Mouse (Mus musculus): ENCODE measurements around the gene Kin. TPM values are rescaled to one million over a fixed set of nuclear protein-coding genes. Genes with fewer than 3 reads are reported as not detected.

Gene Kin
- polyA plus RNA-seq, 1 experiment from 2014 or later: 37.6 TPM

DNA sequence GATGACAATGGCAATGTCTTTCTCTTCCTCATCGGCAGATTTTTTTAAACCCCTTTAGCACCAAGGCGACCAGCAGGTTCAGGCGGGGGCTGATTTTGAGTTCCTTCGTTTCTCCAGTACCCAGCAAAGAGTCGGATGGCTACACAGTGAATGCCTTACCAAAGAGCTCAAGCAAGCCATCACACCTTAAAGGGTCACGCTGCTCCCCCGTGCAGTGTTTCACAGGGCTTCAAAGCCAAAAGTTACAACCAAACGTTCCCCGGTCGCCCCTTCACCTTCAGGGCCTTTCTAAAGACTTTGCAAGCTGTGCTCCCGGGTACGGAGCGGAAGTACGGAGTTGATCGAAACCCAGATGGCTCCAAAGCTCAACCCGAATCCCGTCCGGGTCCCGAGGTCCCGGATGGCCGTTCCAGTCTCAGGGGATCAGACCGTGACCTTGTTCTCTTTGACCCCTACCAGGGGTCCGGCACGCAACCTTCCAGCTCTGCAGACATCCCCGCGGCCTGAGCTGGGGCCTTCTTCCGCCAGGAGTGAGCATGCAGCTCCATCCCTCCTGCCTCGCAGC, 566 bp upstream of the Kin start:
- WGBS: under 1% methylated on average over 28 of the region's 28 CpGs
- H3K4me3 ChIP-seq: peak overlapping the region; percentile 89
- H3K4me1 ChIP-seq (replicated peaks): peaks cover 55% of the 10 kb centered on the region
- ATAC-seq (ENCODE audit: low FRiP score): no peak
- no peaks in the 10 kb centered on the region for H3K27me3 ChIP-seq
- peak overlapping the region; percentile 81 for H3K4me2 ChIP-seq
- H3K36me3 ChIP-seq: peaks cover 15% of the 10 kb centered on the region
- peak overlapping the region; percentile 96 for H3K9ac ChIP-seq
- H3K27ac ChIP-seq: peak overlapping the region; percentile 96
- no peaks in the 10 kb centered on the region for H3K9me3 ChIP-seq

DNA sequence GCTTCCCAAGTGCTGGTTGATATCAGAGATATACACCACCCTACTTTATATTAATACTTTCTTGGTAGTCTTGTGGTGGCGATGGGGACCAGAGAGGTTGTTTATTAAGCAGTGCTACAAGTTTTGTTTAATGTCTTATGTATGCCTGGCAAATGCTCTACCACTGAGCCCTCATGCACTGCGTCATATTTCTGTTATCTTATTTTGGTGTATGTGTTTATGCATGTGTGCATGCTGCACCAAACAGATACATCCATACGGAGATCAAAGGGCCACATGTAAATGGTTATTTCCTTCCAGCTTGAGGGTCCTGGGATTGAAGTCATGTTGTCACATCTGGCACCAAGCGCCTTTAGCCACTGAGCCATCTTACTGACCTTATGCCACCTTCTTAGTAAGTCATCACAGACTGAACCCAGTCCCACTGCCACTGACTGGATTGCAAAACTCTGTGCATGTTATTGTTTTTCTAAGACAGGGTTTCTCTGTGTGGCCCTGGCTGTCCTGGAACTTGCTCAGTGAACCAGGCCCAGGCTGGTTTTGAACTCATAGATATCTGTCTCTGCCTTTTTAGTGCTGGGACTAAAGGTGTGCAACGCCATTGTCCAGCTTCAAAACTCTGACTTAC, 1.2 kb downstream of the Kin start:
- peaks cover 18% of the 10 kb centered on the region for H3K36me3 ChIP-seq
- H3K4me3 ChIP-seq: peak overlapping the region; percentile 89
- no peaks in the 10 kb centered on the region for H3K9me3 ChIP-seq
- H3K27ac ChIP-seq: no peak overlapping the region
- peak overlapping the region; percentile 81 for H3K4me2 ChIP-seq
- no peak for ATAC-seq (ENCODE audit: low FRiP score)
- no peaks in the 10 kb centered on the region for H3K27me3 ChIP-seq
- 93% methylated on average over 5 of the region's 5 CpGs for WGBS
- H3K4me1 ChIP-seq (replicated peaks): peaks cover 45% of the 10 kb centered on the region
- H3K9ac ChIP-seq: peak overlapping the region; percentile 85

DNA sequence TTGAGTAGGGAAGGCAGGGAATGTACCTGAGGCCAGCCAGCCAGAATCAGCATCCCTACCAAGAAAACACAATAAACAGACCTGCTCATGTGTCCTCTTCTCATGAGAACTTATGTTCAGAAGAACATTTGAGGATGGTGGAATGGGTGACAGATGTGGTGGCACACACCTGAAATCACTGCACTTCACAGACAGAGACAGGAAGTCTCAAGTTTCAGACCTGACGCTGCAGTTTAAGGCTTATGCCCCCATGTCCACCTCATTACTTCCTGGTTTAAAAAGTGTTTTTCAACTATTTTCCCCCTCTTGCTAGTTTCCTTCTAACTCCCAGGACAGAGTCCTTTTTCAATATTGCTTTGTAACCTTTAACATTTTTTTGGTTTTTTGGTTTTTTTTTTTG, 2.3 kb downstream of the Kin start:
- Histone ChIP-seq H3K27ac (no peak overlapping the region), H3K36me3 (peaks cover 28% of the 10 kb centered on the region), H3K9ac (no peak overlapping the region), H3K4me1 (replicated peaks) (peaks cover 36% of the 10 kb centered on the region), H3K4me3 (no peak overlapping the region), H3K9me3 (no peaks in the 10 kb centered on the region), H3K4me2 (no peak overlapping the region), H3K27me3 (no peaks in the 10 kb centered on the region)
- 96% methylated on average over 1 of the region's 1 CpGs for WGBS
- no peak for ATAC-seq (ENCODE audit: low FRiP score)

DNA sequence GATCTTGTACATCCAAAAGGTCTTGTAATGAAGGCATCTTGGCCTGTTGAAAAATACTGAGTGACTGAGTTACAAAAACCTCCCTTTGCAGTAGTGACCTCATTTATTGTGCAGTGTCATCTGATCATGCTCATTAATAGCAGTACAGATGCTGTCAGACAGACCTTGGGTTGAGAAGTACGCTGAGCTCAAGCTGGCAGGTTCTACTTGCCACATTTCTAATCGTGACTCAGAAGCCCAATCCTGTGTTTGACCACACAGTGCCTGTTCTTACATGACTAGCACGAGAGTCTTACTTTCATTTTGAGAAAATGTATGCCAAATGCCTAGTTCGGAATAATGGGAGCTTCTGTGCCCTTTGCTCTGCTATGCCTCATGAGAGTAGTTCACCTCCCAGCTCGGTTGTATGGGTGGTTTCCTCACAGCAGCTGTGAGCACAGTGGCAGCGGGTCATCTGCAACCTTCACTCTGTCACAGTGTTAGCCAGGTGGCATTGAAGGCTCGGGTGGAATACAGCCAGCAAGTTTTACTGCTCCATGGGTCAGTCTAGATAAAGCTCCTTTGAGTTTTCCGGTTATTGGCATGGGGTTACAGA, 7.0 kb downstream of the Kin start:
- H3K27ac ChIP-seq: no peak overlapping the region
- H3K27me3 ChIP-seq: no peaks in the 10 kb centered on the region
- no peak overlapping the region for H3K4me3 ChIP-seq
- peaks cover 66% of the 10 kb centered on the region for H3K36me3 ChIP-seq
- H3K9ac ChIP-seq: no peak overlapping the region
- ATAC-seq (ENCODE audit: low FRiP score): no peak
- peaks cover 8% of the 10 kb centered on the region; the same call in 1 of the 2 replicates for H3K4me1 ChIP-seq (replicated peaks)
- H3K4me2 ChIP-seq: no peak overlapping the region
- no peaks in the 10 kb centered on the region for H3K9me3 ChIP-seq
- 86% methylated on average over 8 of the region's 8 CpGs for WGBS

DNA sequence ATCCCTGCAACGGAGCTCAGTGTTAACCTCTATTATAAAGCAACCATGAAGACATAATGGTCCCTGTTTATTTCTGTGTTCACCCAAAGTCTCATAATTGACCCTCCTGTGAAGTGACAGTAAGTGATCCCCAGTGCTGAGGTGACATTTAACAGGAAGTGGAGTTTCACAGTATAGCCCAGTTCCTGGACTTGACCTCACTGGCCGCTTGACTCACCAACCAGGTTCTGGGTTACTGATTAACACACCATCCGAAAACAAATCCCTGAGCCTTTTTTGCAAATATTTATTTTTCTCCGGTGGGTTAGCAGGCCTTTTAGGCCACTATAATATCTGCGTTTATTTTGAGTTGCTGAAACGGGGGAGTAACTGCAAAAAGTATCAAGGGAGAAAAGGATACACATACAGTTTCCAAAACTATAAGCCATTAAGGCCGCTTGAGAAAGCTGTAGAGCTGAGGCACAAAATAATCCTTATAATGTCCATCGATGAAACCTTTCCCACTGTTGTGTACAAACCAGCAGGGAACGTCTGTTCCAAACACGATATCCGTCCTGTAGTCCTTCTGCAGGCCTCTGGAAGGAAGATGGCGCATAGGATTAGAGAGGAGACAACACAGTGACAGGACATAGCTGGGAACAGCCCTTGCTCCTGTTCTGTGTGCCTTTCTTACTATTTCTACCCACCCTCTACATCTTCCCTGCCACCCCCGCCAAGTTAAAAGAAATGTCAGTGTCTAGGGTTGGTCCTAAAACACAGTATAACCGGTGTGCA, 14.1 kb downstream of the Kin start:
- ATAC-seq (ENCODE audit: low FRiP score): no peak
- H3K27ac ChIP-seq: no peak overlapping the region
- 92% methylated on average over 14 of the region's 14 CpGs for WGBS
- H3K27me3 ChIP-seq: no peaks in the 10 kb centered on the region
- H3K4me2 ChIP-seq: no peak overlapping the region
- no peak overlapping the region for H3K4me3 ChIP-seq
- H3K9ac ChIP-seq: no peak overlapping the region
- peaks cover 42% of the 10 kb centered on the region for H3K36me3 ChIP-seq
- H3K4me1 ChIP-seq (replicated peaks): no peaks in the 10 kb centered on the region
- no peaks in the 10 kb centered on the region for H3K9me3 ChIP-seq

DNA sequence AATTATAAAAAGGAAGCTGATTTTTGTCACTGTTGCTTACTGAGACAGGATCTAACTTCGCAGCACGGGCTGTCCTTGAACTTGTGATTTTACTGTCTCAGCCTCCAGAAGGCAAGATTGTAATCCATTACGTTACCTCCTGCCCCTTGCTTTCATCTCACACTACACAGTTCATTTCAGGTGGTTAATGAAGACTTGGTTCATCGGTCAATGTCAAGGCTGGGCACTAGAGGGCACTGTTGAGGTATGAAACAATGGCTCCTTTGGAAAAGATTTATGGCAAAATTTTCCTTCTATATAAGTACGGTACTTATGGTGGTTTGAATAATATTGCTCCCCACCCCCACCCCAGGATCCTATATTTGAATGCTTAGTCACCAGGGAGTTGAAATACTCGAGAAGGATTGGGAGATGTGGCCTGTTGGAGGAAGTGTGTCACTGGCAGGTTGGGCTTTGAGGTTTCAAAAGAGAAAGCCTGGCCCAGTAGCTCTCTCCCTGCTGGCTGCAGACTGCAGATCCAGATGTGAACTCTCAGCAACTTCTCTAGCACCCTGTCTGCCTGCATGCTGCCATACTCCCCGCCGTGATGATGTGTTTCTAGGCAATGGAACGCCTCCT, 18.3 kb downstream of the Kin start:
- no peaks in the 10 kb centered on the region for H3K4me1 ChIP-seq (replicated peaks)
- H3K9me3 ChIP-seq: no peaks in the 10 kb centered on the region
- no peak overlapping the region for H3K4me2 ChIP-seq
- H3K9ac ChIP-seq: no peak overlapping the region
- peaks cover 6% of the 10 kb centered on the region for H3K36me3 ChIP-seq
- peak; percentile 25; the same call in 1 of the 2 replicates for ATAC-seq (ENCODE audit: low FRiP score)
- no peak overlapping the region for H3K4me3 ChIP-seq
- H3K27me3 ChIP-seq: no peaks in the 10 kb centered on the region
- 37% methylated on average over 9 of the region's 9 CpGs for WGBS
- no peak overlapping the region for H3K27ac ChIP-seq

DNA sequence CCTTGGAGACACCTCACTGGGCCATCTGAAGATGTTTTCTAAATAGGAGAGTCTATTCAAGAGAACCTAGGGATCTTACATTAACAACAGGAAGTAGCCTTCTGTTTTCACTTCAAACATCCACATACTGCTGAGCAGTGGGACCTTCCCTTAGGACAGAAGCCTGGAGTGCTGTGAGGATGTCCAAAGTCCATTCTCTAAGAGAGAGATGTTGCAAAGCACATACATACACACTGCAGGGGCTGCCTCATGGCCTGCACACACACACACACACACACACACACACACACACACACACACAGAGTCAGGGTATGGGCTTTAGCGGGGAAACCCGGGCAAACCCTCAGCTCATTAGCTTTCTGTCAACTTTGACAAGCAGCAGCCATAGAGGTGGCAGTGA, 20.1 kb downstream of the Kin start:
- no peak overlapping the region for H3K27ac ChIP-seq
- WGBS: 67% methylated on average over 2 of the region's 2 CpGs
- no peaks in the 10 kb centered on the region for H3K4me1 ChIP-seq (replicated peaks)
- H3K27me3 ChIP-seq: no peaks in the 10 kb centered on the region
- no peak overlapping the region for H3K4me2 ChIP-seq
- ATAC-seq (ENCODE audit: low FRiP score): peak; percentile 48; the same call in 1 of the 2 replicates
- no peak overlapping the region for H3K4me3 ChIP-seq
- no peaks in the 10 kb centered on the region for H3K36me3 ChIP-seq
- H3K9ac ChIP-seq: no peak overlapping the region
- no peaks in the 10 kb centered on the region for H3K9me3 ChIP-seq

DNA sequence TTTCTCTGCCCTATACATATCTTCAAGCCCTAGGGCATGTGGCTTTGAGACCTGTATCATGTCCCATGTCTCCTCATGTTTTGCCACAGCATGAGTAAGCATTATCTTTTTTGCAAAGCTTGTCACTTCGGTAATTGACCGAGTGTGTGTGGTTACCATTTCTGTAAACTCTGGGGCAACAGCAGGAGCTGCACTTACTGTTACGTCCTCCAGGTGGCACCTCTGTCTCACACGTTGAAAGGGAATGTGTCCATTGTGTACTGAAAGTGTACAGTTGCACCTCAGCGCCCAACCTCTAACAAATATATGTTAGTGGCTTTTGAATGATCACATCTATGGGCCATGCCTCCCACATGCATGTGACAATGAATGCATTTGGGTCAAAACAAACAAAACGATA, 20.8 kb downstream of the Kin start:
- H3K4me3 ChIP-seq: no peak overlapping the region
- H3K9ac ChIP-seq: no peak overlapping the region
- no peaks in the 10 kb centered on the region for H3K27me3 ChIP-seq
- H3K4me2 ChIP-seq: no peak overlapping the region
- no peak overlapping the region for H3K27ac ChIP-seq
- ATAC-seq (ENCODE audit: low FRiP score): 0 out of 2 replicates have a peak, but pooled peaks have one; percentile 22
- 44% methylated on average over 6 of the region's 6 CpGs for WGBS
- no peaks in the 10 kb centered on the region for H3K36me3 ChIP-seq
- no peaks in the 10 kb centered on the region for H3K4me1 ChIP-seq (replicated peaks)
- no peaks in the 10 kb centered on the region for H3K9me3 ChIP-seq

DNA sequence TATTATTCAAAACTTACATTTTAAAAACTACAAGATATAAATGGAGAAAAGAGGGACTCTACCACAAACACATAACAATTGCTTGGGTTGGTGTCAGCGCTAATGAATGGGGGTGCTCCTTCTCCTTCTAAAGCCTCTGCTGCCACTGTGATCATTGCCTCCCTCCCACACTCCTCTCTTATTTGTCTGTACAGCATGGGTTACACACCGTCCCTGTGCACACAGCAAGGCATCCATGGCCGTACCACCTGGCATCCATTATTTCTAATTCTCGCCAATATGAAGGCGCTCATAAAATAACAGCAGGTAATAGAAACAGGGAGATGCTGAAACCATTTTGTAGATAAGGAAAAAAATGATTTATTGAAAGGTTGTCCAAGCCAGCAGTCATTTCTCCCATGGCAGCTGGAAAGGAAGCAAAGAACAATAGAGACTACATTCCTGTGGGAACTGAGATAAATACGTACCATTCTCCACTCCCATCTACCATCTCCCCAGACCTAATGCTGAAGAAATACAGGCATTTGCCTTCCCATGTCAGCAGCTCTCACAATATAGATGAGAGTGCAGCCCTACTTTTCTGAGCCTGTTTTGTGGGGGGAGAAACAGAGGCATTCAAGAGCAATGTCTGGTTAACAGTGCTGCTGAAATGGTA, 28.3 kb downstream of the Kin start:
- H3K4me3 ChIP-seq: no peak overlapping the region
- 64% methylated on average over 6 of the region's 6 CpGs for WGBS

DNA sequence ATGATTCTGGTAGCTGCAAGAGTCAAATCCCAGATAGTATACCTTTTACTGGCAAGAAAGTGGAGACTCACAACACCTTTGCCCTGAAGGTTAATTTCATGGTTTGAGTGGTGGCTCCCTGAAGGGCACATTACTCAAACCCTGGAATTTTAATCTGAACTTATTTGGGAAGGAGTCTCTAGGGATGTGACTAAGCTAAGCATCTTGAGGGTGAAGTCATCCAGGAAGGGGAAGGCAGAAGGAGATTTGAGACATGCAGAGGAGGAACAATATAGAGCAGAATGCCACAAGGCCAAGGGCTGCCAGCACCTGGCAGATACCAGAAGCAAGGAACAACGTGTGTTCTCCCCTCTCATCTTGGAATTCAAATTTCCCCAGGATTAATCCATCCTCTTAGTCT, 38.4 kb downstream of the Kin start:
- no peaks in the 10 kb centered on the region for H3K4me1 ChIP-seq (replicated peaks)
- H3K9ac ChIP-seq: no peak overlapping the region
- no peak overlapping the region for H3K4me2 ChIP-seq
- no peak overlapping the region for H3K27ac ChIP-seq
- no peaks in the 10 kb centered on the region for H3K27me3 ChIP-seq
- H3K36me3 ChIP-seq: no peaks in the 10 kb centered on the region
- H3K4me3 ChIP-seq: no peak overlapping the region
- WGBS: 70% methylated on average over 1 of the region's 1 CpGs
- no peaks in the 10 kb centered on the region for H3K9me3 ChIP-seq
- ATAC-seq (ENCODE audit: low FRiP score): no peak

More for the DNA sequence above, 28.3 kb downstream of the Kin start:
- H3K9me3 ChIP-seq: no peaks in the 10 kb centered on the region
- 0 out of 2 replicates have a peak, but pooled peaks have one; percentile 68 for ATAC-seq (ENCODE audit: low FRiP score)
- H3K4me1 ChIP-seq (replicated peaks): peaks cover 6% of the 10 kb centered on the region; the same call in 1 of the 2 replicates
- peak overlapping the region; percentile 67 for H3K27ac ChIP-seq
- no peak overlapping the region for H3K4me2 ChIP-seq
- no peak overlapping the region for H3K9ac ChIP-seq
- no peaks in the 10 kb centered on the region for H3K27me3 ChIP-seq
- no peaks in the 10 kb centered on the region for H3K36me3 ChIP-seq

DNA sequence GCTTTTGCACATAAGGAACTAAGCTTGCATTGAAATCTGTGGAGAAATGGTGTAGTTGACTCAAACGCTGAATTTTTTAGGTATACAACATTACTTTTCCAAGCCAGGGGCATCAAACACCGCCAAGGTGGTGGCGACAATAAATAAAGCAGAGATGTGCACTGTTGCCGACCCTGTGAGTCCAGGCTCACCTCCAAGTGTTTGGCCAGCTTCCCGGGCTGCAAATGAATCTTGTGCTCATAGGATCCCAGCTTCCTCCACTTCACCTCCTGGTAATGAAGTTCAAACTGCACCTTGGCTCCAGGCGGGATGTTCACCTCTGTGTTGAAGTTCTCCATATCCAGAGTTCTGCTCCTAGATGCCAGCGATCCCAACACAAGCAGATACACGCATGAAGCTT, 38.9 kb downstream of the Kin start:
- Histone ChIP-seq H3K4me2 (no peak overlapping the region), H3K4me3 (no peak overlapping the region), H3K27me3 (no peaks in the 10 kb centered on the region), H3K9ac (no peak overlapping the region), H3K36me3 (no peaks in the 10 kb centered on the region), H3K4me1 (replicated peaks) (no peaks in the 10 kb centered on the region), H3K27ac (no peak overlapping the region), H3K9me3 (no peaks in the 10 kb centered on the region)
- no peak for ATAC-seq (ENCODE audit: low FRiP score)
- 92% methylated on average over 8 of the region's 8 CpGs for WGBS

DNA sequence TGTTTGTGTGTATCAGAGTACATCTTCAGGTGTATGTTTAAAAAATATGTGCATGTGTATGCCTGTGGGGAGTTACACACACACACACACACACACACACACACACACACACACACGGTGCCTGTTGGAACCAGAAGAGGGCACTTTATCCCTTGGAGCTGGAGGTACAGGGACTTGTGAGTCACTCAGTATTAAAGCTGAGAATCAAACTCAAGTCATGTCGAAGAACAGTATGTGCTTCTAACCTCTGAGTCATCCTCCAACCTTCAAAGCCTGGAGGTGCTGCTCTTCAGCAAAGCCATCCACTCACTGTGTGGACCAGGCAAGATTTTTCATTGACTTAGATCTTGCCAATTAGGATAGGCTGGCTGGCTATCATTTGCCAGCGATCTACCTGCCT, 41.4 kb downstream of the Kin start:
- Histone ChIP-seq H3K4me1 (replicated peaks) (no peaks in the 10 kb centered on the region), H3K27ac (no peak overlapping the region), H3K4me2 (no peak overlapping the region), H3K9ac (no peak overlapping the region), H3K27me3 (no peaks in the 10 kb centered on the region), H3K4me3 (no peak overlapping the region), H3K9me3 (no peaks in the 10 kb centered on the region), H3K36me3 (no peaks in the 10 kb centered on the region)
- no peak for ATAC-seq (ENCODE audit: low FRiP score)
- 72% methylated on average over 3 of the region's 3 CpGs for whole genome bisulfite sequencing
